Mouse (Mus musculus) hindbrain, embryonic 15.5 days (tissue): ENCODE measurements around the gene Gm4297. TPM values are rescaled to one million over a fixed set of nuclear protein-coding genes. Genes with fewer than 3 reads are reported as not detected.
"Not testable (repeated sequence)": the region's sequence is repeated elsewhere in the genome, so short reads cannot be mapped to it uniquely, and the experiment has no call there.

Source experiments
- ATAC-seq: fragments of 200-750 bp; cut with Nextera tagmentation; 2 replicates; pipeline ENCODE4 v1.8.0; 2017; ENCODE audit warnings: low read depth, moderate number of reproducible peaks, moderate TSS enrichment; ENCODE audit not compliant: low FRiP score
- H3K27ac ChIP-seq: fragments of 300-500 bp; sonication (generic); replicated peaks from 2 replicates; pipeline ENCODE4 v1.5.1; 2015; ENCODE audit warnings: mild to moderate bottlenecking, inconsistent platforms
- H3K27me3 ChIP-seq: fragments of 300-500 bp; sonication (generic); 2 replicates; pipeline ENCODE4 v1.6.1; 2015; ENCODE audit warnings: control low read depth, inconsistent platforms
- H3K36me3 ChIP-seq: fragments of 300-500 bp; sonication (generic); 2 replicates; pipeline ENCODE4 v1.6.1; 2015; ENCODE audit warnings: control low read depth, inconsistent platforms
- H3K4me1 ChIP-seq: fragments of 300-500 bp; sonication (generic); replicated peaks from 2 replicates; pipeline ENCODE4 v1.6.1; 2015; ENCODE audit warnings: control low read depth, inconsistent platforms
- H3K4me2 ChIP-seq: fragments of 300-500 bp; sonication (generic); 2 replicates; pipeline ENCODE4 v1.6.1; 2015; ENCODE audit warnings: moderate library complexity, mild to moderate bottlenecking, inconsistent platforms
- H3K4me3 ChIP-seq: fragments of 300-500 bp; sonication (generic); 2 replicates; pipeline ENCODE4 v1.5.1; 2015; ENCODE audit warnings: mild to moderate bottlenecking, inconsistent platforms
- H3K9ac ChIP-seq: fragments of 300-500 bp; sonication (generic); 2 replicates; pipeline ENCODE4 v1.6.1; 2015; ENCODE audit warnings: inconsistent platforms
- H3K9me3 ChIP-seq: fragments of 300-500 bp; sonication (generic); 2 replicates; pipeline ENCODE4 v1.6.1; 2016; ENCODE audit warnings: control low read depth, inconsistent platforms
- WGBS: fragments of 180-500 bp; shearing (Covaris S2); methylation state at CpG from one replicate; pipeline ENCODE4 v1.1.7; 2015; 5-methylcytosine and 5-hydroxymethylcytosine counted together
- microRNA-seq: library from miRNA; unstranded; fragments of <30 nt; microRNA quantifications from one replicate; pipeline ENCODE4, GENCODE M21; 2016
- polyA plus RNA-seq: library from polyadenylated mRNA; unstranded; fragments of >200 nt; fragmentation: Nextera tagmentation; extraction: Ambion mirVana; gene quantifications from 2 replicates; pipeline ENCODE4 v1.2.1, GENCODE M21; 2015

Gene Gm4297
- not detected in 2 replicates for polyA plus RNA-seq

- H3K4me1 ChIP-seq, H3K4me2 ChIP-seq, H3K27me3 ChIP-seq, ATAC-seq, H3K4me3 ChIP-seq, H3K27ac ChIP-seq, H3K9me3 ChIP-seq, H3K9ac ChIP-seq, H3K36me3 ChIP-seq: not testable (repeated sequence)
- 86% methylated on average over 4 of the region's 4 CpGs for WGBS
Measured at GRCm38 (mm10) chrX:24574795-24575194, at the start of gene Gm4297. Gm4297 (minus strand) TSS chrX:24574895.

Small RNA genes within 50 kb of the gene (microRNA-seq; reads per million reads assigned to microRNA genes)
- gene Gm27839 (not detected), gene Gm27910 (not detected)

Other genes starting within 250 kb of the Gm4297 start
- gene Gm5934, start 74.1 kb downstream of the Gm4297 start, polyA plus RNA-seq = not detected in 2 replicates
- not detected in 2 replicates for gene Gm5935, start 200.3 kb upstream of the Gm4297 start, polyA plus RNA-seq